Mouse (Mus musculus) cerebellum, postnatal 10 days (tissue): ENCODE data around the gene Rcc1l.

ENCODE experiments used
- DNase-seq, 2 experiments: peaks; one replicate each; pipeline ENCODE4 v3.0.0; 2021; ENCODE audit warnings: mixed read lengths in 2 of 2

Rcc1l gene

DNA sequence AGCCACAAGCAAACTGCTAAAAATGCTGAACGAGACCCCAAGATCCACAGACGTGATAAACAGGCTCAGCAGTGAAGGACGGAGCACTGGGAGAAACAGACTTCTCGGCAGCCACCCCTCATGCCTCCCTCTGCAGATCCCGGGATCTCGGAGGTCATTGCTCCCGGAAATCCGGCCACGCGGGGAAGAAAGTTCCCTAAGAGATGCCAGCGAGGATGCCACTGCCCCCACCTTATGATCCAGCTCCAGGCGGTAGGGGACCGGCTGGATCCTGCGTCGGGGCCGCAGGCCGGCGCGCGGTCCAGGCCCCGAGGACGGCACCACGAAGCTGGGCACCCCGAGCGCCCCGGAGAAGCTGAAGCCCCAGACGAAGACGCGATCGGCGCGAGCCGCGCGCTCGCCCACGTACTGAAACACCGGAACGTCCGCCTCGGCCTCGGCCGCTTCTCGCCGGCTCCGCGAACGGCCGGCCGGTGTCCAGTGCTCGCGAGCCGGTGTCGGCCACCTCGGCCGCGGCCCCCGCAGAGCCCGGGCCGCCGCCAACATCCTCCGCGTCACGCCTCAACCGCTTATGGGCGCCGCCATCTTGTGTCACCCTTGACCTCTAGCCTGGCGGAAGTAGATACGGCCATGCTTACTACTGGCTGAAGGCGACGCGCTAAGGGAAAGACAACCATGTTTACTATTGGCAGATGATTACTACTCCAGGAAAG lies at the start of gene Rcc1l:
TSS of gene Rcc1l (minus strand) at position 606 of the 713 bp plus-strand sequence.
- peak; percentile 89 to 91 for DNase-seq

DNA sequence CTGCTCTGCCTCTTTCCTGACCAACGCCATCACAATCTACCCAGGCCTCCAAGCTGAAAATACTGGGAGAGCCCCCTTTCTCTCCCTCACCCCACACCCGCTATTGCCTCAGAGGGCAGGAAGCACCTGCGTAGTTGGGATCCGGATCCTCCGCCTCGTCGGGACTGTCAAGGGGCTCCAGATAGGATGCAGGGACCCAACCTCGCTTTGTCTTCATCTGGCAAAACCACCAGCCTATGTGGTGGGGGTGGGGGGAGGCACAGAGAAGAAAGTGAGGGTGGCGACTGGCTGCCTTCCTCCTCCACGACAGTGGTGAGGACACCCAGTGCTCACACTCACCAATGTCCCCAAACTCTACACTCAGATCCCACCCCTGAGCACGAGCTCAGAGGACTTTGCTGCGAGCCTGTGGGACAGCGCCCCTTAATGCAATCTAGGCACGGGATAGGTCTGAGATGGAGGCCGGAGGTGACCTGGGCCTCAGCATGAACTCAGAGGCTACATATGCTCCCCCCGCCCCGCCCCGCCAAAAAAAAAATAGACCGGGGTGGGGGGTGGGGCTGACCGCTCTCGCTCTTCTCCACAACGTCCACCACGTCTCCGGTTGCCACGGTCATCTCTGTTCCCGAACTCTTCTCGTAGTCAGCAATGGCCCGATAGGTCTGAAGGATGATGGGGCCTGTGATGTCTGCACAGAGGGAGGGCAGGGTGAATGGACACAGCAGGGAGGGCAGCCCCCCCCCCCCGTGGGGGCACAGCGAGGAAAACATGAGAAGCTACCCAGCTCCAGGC lies 48.7 kb upstream of the Rcc1l start:
- DNase-seq = no peak

DNA sequence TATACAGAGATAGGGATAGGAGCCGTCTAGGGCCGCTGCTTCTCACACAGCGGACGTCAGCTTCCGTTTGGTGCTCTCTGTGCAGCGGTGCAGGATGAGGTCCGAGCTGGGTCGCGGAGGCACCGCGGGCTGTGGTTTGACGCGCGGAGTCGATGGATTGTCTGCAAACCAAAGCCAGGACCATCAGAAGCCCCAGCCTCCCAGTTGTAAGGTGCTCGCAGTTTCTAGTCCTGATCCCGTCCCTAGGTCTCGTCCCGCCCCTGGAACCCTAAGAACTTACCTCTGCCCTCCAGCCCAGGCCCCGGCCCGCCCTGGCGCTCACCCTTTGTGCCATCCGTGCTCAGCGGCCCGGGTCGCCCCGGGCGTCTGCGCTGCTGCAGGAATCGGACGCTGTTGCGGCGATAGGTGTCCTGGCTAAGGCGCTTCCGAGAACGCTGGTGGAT lies 45.2 kb upstream of the Rcc1l start:
- DNase-seq = no peak

DNA sequence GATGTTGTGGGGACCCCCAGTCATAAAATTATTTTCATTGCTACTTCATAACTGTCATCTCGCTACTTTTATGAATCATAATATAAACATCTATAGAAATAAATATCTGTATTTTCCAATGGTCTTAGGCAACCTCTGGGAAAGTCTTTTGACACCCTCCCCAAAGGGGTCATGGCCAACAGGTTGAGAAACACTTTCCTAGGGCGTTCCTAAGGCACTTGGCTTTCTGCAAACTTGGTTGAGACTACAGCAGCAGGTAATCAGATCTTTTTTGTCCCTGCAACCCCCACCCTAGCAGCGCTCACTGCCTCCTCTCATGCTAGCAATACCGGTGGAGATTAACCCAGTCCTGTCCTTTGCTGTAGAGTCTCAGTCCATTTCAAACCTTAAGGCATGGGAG lies 44.7 kb upstream of the Rcc1l start:
- DNase-seq = no peak

DNA sequence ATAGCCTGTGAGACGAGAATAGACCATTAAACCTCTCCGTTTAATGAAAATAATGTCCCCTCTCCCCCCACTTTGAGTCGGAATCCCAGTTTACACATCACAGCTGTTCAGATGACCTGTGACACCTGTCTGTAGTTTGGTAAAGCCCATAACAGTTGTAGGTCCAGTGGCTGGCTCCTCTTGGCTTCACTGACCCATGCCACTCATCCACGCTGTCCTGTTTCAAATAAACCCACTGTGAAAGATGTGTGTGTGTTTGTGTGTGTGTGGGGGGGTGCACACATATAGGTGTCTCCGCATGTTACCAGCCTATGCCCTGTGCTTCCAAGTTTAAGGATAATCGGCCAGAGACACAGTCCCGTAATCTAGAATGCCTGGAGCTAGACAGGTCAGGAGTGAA lies 41.3 kb upstream of the Rcc1l start:
- DNase-seq = no peak

DNA sequence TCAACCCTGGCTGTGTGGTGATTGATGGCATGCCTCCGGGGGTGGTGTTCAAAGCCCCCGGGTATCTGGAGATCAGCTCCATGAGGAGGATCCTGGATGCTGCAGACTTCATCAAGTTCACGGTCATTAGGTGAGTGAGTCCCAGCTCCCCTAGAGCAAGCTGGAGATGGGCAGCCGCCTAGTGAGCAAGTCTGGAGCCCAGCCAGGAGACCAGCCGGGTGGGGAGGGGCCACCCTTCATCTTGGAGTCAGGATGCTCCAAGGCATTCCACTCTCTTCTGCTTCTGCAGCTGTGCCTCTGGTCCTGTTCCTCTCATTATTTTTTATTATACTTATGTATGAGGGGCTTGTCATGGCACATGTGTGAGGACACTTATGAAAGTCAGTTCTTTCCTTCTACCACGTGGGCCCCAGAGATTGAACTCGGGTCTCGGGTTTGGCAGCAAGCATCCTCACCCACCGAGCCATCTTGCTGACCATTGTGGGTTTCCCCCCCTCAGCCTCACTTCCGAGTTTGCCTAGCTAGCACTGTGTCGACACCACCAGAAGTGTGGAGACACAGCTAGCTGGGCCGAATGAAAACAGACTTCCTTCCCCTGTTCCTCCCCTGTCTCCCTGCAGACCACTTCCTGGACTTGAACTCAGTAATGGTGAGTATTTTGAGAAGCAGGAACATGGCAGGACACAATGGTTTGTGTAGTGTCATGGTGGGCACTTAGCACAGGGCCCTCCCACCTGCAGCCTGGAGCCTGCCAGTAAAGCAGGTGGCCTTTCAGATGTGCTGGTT lies 37.6 kb upstream of the Rcc1l start:
- DNase-seq = peak; percentile 66 to 79

DNA sequence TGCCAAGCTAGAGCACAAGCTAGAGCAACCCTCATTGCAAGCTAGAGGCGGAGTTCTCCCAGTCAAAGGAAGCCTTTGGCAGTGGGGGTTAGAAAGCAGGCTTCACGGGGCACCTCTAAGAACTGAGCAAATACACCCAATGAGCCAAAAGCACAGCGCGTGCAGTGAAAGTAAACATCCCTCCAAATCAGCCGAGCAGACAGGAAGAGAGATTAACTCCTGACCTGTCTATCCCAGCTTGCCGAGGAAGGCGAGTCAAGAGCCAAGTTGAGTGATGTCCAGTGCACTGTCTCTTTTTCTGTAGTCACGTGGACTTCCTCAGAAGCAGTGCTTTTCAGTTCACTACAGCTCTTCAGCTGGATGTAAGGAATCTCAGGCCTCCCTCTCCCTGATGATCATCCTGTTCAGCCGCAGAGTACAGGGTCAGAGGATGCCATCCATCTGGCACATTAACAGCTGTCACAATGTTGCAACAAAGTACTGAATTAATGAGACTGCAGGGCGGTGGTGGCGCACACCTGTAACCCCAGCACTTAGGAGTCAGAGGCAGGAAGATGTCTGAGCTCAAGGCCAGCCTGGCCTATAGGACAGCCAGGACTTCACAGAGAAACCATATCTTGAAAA lies 33.5 kb upstream of the Rcc1l start:
- DNase-seq = peak; percentile 39 to 51

DNA sequence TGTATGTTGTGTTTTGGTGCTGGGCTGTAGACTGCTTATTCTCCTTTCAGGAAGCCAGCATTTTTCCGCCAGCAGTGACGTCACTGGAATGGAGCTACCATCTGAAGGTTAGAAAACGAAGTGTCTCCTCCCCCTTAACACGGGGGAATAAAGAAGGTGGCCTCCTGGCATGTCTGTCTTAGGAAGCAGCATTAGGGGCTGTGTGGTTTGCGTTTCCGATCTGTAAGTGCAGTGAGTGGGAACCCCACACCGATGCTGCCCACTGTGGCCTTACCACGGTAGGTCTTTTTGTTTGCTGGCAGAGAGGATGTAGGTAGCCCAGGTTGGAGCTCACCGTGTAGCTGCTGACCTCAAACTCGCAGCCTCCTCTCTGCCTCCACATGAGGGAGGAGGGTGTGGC lies 30.1 kb upstream of the Rcc1l start:
- no peak for DNase-seq

DNA sequence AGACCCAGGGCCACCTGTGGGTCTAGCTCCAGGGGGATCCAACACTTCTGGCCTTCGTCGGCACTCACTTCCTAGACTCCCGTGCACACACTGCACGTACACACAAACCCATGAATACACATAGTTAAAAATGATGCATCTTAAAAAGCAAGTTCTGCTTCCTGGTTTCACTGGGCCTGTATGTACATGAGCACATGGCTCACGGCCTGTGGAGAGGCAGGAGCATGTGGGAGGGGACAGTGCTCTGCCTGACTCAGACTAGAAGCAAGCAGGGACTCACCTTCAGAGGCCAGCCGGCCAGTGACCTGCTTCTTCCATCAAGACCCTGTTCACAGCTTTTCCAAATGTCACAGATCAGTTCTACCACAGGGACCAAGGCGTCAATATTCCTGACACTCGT lies 17.1 kb upstream of the Rcc1l start:
- no peak for DNase-seq

DNA sequence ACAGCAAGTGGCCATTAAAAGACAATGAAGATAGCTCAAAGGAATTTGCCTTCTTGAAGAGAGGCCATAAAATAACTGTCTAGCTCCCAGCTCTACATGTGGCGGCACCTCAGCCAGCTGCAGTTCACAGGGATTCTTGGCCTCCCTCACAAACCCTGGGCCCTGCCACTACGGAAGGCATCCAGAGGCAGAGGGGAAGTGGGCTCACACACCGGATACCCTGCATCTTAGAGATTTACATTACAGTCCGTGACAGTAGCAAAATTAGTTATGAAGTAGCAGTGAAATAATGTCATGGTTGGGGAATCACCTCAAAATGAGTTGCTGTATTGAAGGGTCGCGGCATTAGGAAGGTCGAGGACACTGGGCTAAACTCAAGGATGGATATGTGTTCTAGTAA lies 12.0 kb upstream of the Rcc1l start:
- no peak for DNase-seq

DNA sequence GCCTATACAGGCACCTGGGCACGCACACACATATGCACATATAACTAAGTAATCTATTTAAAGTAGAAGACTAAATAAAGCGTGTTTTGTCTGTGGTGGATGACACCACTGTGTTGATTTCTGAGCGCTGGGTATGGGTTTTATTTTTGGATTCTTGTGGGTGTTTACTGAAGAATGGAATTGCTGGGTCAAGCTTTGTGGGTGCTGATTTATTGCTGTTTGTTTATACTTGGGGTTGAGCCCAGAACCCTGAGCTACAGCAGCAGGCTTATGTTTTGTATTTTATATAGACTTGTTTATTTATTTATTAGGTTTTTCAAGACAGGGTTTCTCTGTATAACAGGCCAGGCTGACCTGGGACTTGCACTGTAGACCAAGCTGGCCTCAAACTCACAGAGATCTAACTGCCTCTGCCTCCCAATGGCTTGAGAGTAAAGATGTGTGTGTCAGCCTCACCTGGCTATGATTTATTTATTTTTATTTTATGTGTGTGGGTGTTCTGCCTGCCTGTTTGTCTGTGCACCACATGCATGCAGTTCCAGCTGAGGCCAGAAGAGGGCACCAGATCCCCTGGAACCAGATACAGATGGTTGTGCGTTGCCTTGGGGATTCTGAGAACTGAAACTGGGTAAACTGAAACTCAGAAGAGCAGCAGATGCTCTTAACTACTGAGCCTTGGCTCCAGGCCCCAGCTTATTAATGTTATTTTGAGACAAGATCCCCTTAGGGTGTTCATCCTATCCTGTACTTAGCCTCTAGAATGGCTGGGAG lies 10.6 kb upstream of the Rcc1l start:
- DNase-seq = peak; percentile 68 to 81

DNA sequence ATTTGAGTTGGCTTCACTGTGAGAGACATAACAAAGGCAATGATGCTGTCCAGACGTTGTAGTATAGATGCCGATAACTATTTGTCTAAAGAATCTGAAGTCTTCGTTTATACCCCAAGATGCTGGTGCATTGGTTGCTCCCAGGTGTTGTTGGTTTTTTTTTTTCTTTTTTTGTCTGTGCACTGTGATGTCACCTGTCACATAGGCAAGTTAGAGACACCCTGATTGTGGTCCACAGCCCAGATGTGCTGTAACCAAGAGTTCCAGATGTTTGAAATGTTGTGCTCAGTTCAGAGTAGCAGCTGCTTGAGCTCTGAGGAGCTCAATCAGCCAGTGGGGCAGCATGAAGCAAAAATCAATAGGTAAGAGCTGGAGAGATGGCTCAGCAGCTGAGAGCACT lies 9.5 kb upstream of the Rcc1l start:
- no peak for DNase-seq

DNA sequence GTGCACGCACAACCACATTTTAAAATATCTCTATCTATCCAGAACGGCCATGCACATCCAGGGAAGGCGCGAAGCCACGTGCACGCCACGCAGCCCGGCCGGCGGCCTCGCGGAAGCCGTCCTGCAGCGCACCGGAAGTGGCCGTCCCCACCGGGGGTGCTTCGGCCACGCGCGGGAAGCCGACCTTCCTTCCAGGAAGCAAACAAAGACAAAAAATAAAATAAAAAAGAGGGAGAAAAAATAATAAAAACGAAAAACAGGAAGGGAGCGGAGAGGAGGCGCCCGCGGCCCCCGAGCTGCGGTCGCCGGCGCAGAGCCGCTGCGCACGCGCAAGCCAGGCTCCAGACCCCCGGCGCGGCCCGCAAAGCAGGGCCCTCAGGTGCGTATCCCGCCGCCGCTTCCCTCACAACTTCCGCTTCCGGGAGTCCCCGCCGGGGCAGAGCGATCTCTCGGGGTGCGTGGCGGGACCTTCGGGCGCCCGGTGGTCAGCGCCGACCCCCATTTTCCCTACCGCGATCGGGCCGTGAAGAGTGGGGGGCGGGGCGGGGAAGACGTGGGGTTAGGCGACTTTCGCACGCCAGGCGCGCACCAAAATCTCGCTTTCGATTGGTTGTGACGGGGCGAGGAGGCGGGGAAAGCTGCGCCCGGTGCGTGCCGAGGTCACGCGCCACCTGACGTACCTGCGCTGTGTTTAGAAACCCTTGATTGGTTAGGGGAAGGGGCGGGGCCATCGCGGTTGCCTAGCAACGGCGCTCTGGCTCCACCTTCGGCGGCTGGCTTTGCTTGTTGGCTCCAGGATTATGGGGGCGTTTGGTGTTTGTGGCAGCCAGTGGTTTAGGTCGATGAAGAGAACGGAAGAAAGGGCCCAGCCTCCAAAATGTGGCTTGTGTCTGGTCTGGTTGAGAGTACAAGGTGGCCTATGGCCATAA lies 7.6 kb upstream of the Rcc1l start, which contains the start of gene Gtf2ird2:
TSS of gene Gtf2ird2 (plus strand) at position 140 of the 929 bp plus-strand sequence.
- DNase-seq = peak; percentile 100

DNA sequence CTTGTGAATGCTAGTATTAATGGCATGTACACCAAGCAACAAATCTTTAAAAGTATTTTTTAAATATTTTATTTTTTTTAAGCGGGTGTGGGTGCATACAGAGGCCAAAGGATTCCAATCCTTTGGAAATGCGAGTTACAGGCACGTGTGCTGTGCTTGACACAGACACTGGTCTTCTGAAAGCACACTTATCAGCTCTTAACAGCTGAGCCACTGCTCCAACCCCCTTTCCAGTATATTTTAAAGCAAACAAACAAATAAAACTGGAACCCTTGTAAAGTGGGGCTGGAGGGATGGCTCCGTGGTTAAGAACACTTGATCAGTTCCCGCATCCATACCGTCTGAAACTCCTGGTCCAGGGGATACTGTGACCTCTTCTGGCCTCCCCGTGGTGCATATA lies 6.6 kb upstream of the Rcc1l start:
- no peak for DNase-seq

DNA sequence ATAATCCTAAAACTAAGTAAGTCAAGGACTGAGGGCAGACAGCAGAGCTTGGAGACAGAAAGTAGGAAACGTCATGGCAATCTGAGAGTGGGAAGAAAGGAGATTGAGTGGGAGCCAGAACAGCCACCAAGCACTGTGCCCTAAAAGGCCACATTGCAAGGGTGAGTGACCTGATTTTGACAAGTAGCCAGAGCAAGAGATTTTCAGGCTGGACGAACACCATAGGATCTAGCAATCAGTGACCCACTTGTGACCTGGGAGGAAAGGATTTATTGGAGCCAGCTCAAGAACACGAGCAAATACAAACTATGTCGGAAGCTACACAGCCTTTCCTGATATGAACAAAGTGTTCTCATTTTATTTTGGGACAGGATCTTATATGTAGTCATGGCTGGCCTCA lies 6.2 kb upstream of the Rcc1l start:
- DNase-seq = peak in 1 of 2 experiments; percentile 37

DNA sequence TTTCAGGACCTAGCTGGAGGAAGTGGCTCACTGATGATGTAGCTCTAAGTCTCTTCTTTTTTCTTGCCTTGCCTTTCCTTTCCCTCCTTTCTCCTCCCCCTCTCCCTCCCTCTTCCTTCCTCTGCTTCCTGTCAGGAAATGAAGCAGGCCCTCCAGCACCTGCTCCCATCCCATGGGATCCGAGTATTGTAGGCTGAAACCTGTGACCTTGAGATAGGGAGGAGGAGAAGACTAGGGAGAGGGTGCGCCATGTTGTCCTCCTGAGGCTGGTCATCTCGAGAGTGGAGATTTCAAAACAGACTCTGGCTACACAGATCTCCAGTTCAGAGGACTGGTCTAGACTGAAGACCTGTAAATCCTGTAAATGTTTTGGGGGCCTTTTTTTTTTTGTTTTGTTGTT lies 5.6 kb upstream of the Rcc1l start:
- no peak for DNase-seq

DNA sequence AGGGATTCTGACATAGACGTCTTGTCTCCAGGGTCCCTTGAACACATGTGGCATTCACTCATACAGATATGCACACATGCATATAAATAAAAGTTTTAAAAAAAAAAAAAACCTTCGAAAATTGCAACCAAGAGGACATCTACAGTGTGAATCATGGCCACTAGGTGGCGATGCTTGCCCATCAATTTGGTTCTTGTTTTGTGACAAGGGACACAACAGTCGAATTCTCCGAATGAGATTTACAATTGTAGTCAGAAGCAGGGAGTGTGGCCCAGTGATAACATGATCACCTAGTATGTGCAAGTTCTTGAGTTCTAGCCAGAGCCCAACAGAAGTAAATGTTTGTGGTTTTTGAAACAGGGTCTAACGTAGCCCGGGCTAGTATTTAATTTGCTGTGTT lies 3.3 kb upstream of the Rcc1l start:
- peak; percentile 87 to 90 for DNase-seq

DNA sequence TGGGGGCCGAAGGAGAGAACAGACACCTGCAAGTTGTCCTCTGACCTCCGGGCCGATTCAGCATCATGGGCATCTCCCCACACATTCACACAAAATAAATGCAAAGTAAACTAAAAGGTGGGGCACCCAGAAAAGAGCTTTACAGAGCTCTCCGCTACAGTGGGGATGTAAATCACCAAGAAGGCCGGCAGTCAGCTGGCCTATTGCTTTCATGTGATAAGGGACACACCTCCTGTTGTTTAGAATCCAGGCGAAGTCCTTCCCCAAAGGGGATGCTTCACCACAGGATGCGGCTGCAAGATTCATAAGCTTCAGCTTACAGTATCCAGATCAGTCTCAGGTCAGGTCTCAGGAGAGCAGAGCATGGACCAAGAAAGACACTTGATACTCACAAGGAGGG lies 2.0 kb upstream of the Rcc1l start:
- no peak for DNase-seq

DNA sequence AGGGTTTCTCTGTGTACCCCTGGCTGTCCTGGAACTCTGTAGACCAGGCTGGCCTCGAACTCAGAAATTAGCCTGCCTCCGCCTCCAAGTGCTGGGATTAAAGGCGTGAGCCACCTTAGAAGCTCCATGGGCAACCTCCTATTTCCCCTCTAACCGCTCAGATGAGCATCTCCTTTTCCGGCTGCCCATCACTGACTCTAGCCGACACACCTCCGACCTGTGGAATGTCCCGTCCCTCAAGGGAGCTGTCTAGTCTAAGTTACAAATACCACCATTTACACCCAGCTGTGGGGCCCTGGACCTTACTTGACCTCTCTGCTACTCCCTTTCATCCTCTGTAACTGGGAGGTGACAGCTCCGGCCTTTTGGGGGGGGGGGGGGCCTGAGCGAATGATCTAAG lies 878 bp downstream of the Rcc1l start:
- peak in 1 of 2 experiments; percentile 26 for DNase-seq

DNA sequence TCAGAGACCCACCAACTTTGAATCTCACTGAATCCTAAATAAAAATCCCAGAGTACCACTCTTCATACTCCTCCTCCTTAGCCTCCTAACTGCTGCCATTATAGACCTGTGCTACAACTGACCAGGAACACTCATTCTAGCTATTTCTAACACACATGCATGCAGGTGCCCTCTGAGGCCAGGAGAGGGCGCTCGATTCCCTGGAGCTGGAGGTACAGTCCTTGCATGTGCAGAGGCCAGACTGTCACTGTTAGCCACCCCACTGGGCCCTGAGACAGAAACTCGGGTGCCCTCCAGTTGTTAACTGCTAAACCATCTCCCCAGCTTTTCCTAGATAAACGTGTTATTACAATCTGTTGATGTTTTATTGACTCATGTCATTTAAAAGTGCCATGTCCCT lies 3.4 kb downstream of the Rcc1l start:
- peak; percentile 44 to 63 for DNase-seq

DNA sequence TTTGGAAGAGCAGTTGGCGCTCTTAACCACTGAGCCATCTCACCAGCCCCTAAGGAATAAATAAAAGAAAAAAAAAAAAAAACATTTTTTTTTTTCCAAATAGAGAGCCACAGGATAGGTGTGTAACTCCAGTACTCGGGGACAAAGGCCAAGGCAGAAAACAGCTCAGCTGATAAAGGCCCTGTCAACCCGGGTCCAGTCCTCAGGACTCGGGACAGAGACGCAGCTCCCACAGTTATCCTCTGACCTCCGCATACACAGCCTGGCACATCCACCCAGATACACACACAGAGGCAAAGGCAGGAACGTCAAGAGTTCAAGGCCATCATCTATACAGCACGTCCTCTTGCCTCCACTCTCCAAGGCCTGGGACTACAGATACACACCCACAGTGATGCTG lies 6.4 kb downstream of the Rcc1l start:
- no peak for DNase-seq
